Mouse (Mus musculus) lung, embryonic 14.5 days (tissue): ENCODE measurements around the gene Lhfp. TPM values are rescaled to one million over a fixed set of nuclear protein-coding genes. Genes with fewer than 3 reads are reported as not detected.
A peak's percentile ranks its signal among the peaks of the same experiment; 100 is the strongest.

Experiments
- ATAC-seq: fragments of 200-750 bp; cut with Nextera tagmentation; 2 replicates; pipeline ENCODE4 v1.8.0; 2017; ENCODE audit warnings: mild to moderate bottlenecking, moderate TSS enrichment, moderate library complexity; ENCODE audit not compliant: insufficient read depth
- DNase-seq: peaks from one replicate; pipeline ENCODE4 v3.0.0-alpha.2; 2015
- H3K27ac ChIP-seq: fragments of 300-500 bp; sonication (generic); 2 replicates; pipeline ENCODE4 v1.5.1; 2014; ENCODE audit warnings: low read depth, mild to moderate bottlenecking, moderate library complexity
- H3K27me3 ChIP-seq: fragments of 300-500 bp; sonication (generic); 2 replicates; pipeline ENCODE4 v1.6.1; 2014; ENCODE audit warnings: low read length, control low read depth; ENCODE audit not compliant: insufficient read depth
- H3K36me3 ChIP-seq: fragments of 300-500 bp; sonication (generic); 2 replicates; pipeline ENCODE4 v1.6.1; 2014; ENCODE audit warnings: control low read depth; ENCODE audit not compliant: insufficient read depth
- H3K4me1 ChIP-seq: fragments of 300-500 bp; sonication (generic); 2 replicates; pipeline ENCODE4 v1.6.1; 2014; ENCODE audit warnings: antibody characterized with exemption, control low read depth; ENCODE audit not compliant: insufficient read depth
- H3K4me2 ChIP-seq: fragments of 300-500 bp; sonication (generic); 2 replicates; pipeline ENCODE4 v1.6.1; 2014; ENCODE audit warnings: mild to moderate bottlenecking
- H3K4me3 ChIP-seq: fragments of 300-500 bp; sonication (generic); 2 replicates; pipeline ENCODE4 v1.5.1; 2014; ENCODE audit warnings: low read depth, low read length
- H3K9ac ChIP-seq: fragments of 300-500 bp; sonication (generic); 2 replicates; pipeline ENCODE4 v1.6.1; 2014
- H3K9me3 ChIP-seq: fragments of 300-500 bp; sonication (generic); 2 replicates; pipeline ENCODE4 v1.6.1; 2016; ENCODE audit warnings: low read depth, low read length, control low read depth
- CTCF ChIP-seq: IDR thresholded peaks from 2 replicates; pipeline ENCODE4 v1.5.1; 2016; ENCODE audit warnings: antibody characterized with exemption, low read depth
- WGBS: fragments of 180-500 bp; shearing (Covaris S2); extraction: QIAGEN DNeasy Blood & Tissue Kit; methylation state at CpG from one replicate; pipeline ENCODE4 v1.1.7; 2014; 5-methylcytosine and 5-hydroxymethylcytosine counted together
- polyA plus RNA-seq: library from polyadenylated mRNA; unstranded; fragments of >200 nt; fragmentation: Nextera tagmentation; extraction: Ambion mirVana; gene quantifications from 2 replicates; pipeline ENCODE4 v1.2.1, GENCODE M21; 2014

The Lhfp gene
- polyA plus RNA-seq, 1 experiment from 2014 or later = 63.8 TPM

- WGBS = 23% methylated on average over 5 of the region's 5 CpGs
- no peak for ATAC-seq
- H3K9ac ChIP-seq = no peak overlapping the region
Measured at GRCm38 (mm10) chr3:53032432-53032831, 8.9 kb upstream of the Lhfp start.

GRCm38 (mm10) chr3:53033448-53033847, 7.9 kb upstream of the Lhfp start:
- WGBS = 25% methylated on average over 3 of the region's 3 CpGs
- no peak for ATAC-seq

More at GRCm38 (mm10) chr3:53032432-53032831, 8.9 kb upstream of the Lhfp start:
- H3K4me2 ChIP-seq = no peak overlapping the region
- no peaks in the 10 kb centered on the region for H3K4me1 ChIP-seq
- H3K36me3 ChIP-seq = no peaks in the 10 kb centered on the region
- no peak overlapping the region for H3K27ac ChIP-seq
- no peak overlapping the region for H3K4me3 ChIP-seq
- no peak for DNase-seq
- no peak for TF ChIP-seq CTCF
- H3K27me3 ChIP-seq = no peaks in the 10 kb centered on the region
- no peaks in the 10 kb centered on the region for H3K9me3 ChIP-seq

GRCm38 (mm10) chr3:53036076-53036475, 5.3 kb upstream of the Lhfp start:
- Histone ChIP-seq H3K9ac (no peak overlapping the region), H3K27me3 (0 out of 2 replicates have a peak, but pooled peaks cover 8% of the 10 kb centered on the region), H3K4me1 (peaks cover 3% of the 10 kb centered on the region; the same call in 1 of the 2 replicates), H3K4me3 (no peak overlapping the region), H3K36me3 (no peaks in the 10 kb centered on the region), H3K27ac (no peak overlapping the region), H3K4me2 (no peak overlapping the region), H3K9me3 (no peaks in the 10 kb centered on the region)
- 57% methylated on average over 5 of the region's 5 CpGs for WGBS
- ATAC-seq (no peak), DNase-seq (no peak)
- no peak for TF ChIP-seq CTCF

More at GRCm38 (mm10) chr3:53033448-53033847, 7.9 kb upstream of the Lhfp start:
- TF ChIP-seq CTCF = peak; percentile 74
- Histone ChIP-seq H3K9ac (no peak overlapping the region), H3K9me3 (no peaks in the 10 kb centered on the region), H3K27me3 (no peaks in the 10 kb centered on the region), H3K4me2 (no peak overlapping the region), H3K4me1 (no peaks in the 10 kb centered on the region), H3K27ac (no peak overlapping the region), H3K36me3 (no peaks in the 10 kb centered on the region), H3K4me3 (no peak overlapping the region)
- peak; percentile 85 for DNase-seq

GRCm38 (mm10) chr3:53036941-53037340, 4.4 kb upstream of the Lhfp start:
- WGBS = 79% methylated on average over 7 of the region's 7 CpGs
- no peak overlapping the region for H3K27ac ChIP-seq

DNA sequence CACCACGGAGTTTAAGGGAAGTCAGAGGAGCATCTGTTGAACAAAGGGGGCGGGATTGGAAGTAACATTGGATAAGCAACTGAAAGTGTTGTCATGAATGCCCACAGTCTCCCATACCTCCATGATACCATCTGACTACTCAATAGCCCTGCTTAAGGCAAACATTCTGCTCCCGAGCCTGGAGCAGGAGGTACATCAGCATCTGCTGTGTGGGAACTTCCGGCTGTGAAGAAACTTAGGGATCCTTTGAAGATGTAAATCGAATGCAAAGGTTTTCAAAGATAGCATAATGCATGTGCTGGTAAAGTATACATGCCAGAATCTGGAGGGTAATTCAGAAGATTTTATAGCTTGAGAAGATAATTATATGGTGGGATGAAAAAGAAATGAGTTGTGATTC, 2.4 kb upstream of the Lhfp start:
- DNase-seq = no peak
- H3K4me3 ChIP-seq = no peak overlapping the region
- no peak overlapping the region for H3K4me2 ChIP-seq
- peaks cover 14% of the 10 kb centered on the region for H3K4me1 ChIP-seq
- H3K9ac ChIP-seq = no peak overlapping the region
- ATAC-seq = no peak
- no peak overlapping the region for H3K27ac ChIP-seq
- no peaks in the 10 kb centered on the region for H3K36me3 ChIP-seq
- H3K27me3 ChIP-seq = 0 out of 2 replicates have a peak, but pooled peaks cover 8% of the 10 kb centered on the region
- no peak for TF ChIP-seq CTCF
- WGBS = 47% methylated on average over 5 of the region's 5 CpGs
- no peaks in the 10 kb centered on the region for H3K9me3 ChIP-seq

More at GRCm38 (mm10) chr3:53036941-53037340, 4.4 kb upstream of the Lhfp start:
- no peak for ATAC-seq
- Histone ChIP-seq H3K9me3 (no peaks in the 10 kb centered on the region), H3K4me1 (peaks cover 3% of the 10 kb centered on the region; the same call in 1 of the 2 replicates), H3K27me3 (0 out of 2 replicates have a peak, but pooled peaks cover 8% of the 10 kb centered on the region), H3K4me2 (no peak overlapping the region), H3K4me3 (no peak overlapping the region), H3K9ac (no peak overlapping the region), H3K36me3 (no peaks in the 10 kb centered on the region)
- DNase-seq = no peak
- TF ChIP-seq CTCF = no peak

- no peak for DNase-seq
- Histone ChIP-seq H3K9me3 (no peaks in the 10 kb centered on the region), H3K9ac (no peak overlapping the region), H3K36me3 (no peaks in the 10 kb centered on the region), H3K4me2 (no peak overlapping the region), H3K27ac (no peak overlapping the region), H3K27me3 (0 out of 2 replicates have a peak, but pooled peaks cover 8% of the 10 kb centered on the region), H3K4me3 (no peak overlapping the region), H3K4me1 (peaks cover 15% of the 10 kb centered on the region)
- TF ChIP-seq CTCF = no peak
- 66% methylated on average over 8 of the region's 8 CpGs for WGBS
- ATAC-seq = no peak
Measured at GRCm38 (mm10) chr3:53039746-53040145, 1.6 kb upstream of the Lhfp start.

DNA sequence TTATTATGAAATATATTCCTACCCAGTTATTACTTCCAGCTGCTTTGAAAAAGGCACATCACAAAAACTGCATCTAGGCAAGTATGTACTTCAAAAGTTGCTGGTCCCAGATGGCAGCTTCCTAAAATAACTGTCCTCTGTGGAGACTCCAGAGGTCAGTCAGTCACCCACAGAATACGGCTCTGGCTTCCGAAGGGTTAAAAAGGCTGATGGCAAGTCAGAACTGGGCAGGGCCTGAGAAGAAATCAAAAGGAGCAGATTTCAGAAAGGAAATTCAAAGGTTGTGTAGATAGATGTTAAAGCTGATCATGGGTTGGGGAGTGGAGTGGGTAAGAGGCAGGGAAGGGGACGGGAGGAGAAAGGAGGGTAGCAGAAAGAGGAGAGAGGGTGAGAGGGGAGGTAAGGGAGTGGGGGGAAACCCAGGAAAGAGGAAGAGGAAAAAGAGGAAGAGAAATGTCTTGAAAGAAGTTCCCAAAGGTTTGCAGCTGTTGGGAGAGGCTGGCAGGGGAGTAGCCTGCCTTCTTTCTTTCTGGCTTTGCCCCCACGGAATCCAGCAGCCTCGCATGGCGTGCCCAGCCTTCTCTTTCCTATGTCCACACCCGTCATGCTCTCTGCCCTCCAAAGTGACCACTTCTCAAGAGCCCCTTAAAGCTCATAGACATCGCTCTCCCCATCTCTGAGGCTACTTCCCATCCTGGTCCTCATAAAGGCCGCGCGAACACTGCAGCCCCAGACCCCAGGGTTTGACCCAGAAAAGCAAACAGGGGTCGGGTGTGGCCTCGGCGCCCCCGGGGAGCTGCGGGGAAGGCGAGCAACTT, 526 bp upstream of the Lhfp start:
- H3K4me2 ChIP-seq = peak overlapping the region; percentile 79
- peak overlapping the region; percentile 26; the same call in 1 of the 2 replicates for H3K27ac ChIP-seq
- H3K36me3 ChIP-seq = no peaks in the 10 kb centered on the region
- DNase-seq = no peak
- peak overlapping the region; percentile 58 for H3K9ac ChIP-seq
- WGBS = 6% methylated on average over 17 of the region's 17 CpGs
- H3K27me3 ChIP-seq = 0 out of 2 replicates have a peak, but pooled peaks cover 8% of the 10 kb centered on the region
- H3K4me3 ChIP-seq = peak overlapping the region; percentile 51
- TF ChIP-seq CTCF = no peak; the same call in 1 of the 2 replicates
- H3K4me1 ChIP-seq = peaks cover 20% of the 10 kb centered on the region
- H3K9me3 ChIP-seq = no peaks in the 10 kb centered on the region
- ATAC-seq = no peak; the same call in 1 of the 2 replicates
